ENCODE assay signal across 7 mouse cellular contexts in genomic region chr6:125137002-125137671, GRCm38 (mm10). TPM values are rescaled to one million over a fixed set of nuclear protein-coding genes. Genes with fewer than 3 reads are reported as not detected.
DNase-seq lines count a peak whose midpoint lies in the region; ATAC-seq and TF ChIP-seq lines count a peak whose summit lies in the region.

No protein-coding gene starts in this region.

- DNase-seq in heart, postnatal 0 days (ENCODE audit: low spot score) = no peak
- DNase-seq in neural tube, embryonic 10.5 days (ENCODE audit: extremely low spot score, low spot score) = peak; percentile 50
- DNase-seq in adipocyte (ENCODE audit: low spot score) = peak; percentile 46
- DNase-seq in kidney, postnatal 36 days = peak; percentile 20 to 81
- peak; percentile 57 to 63 for DNase-seq in thymus, postnatal 36 days

- H3K4me3 ChIP-seq in heart, postnatal 0 days (ENCODE audit: low read depth, low read length) = no peak overlapping the region
- no peak overlapping the region for H3K4me3 ChIP-seq in heart, embryonic 12.5 days
- H3K4me3 ChIP-seq in neural tube, embryonic 15.5 days (replicated peaks) = no peak overlapping the region

- H3K4me1 ChIP-seq in heart, postnatal 0 days (ENCODE audit: control insufficient read depth, insufficient read depth) = peaks cover 6% of the 10 kb centered on the region; the same call in 1 of the 2 replicates
- H3K4me1 ChIP-seq in heart, embryonic 12.5 days (replicated peaks) = peaks cover 6% of the 10 kb centered on the region
- H3K4me1 ChIP-seq in neural tube, embryonic 15.5 days = peaks cover 15% of the 10 kb centered on the region

- H3K9ac ChIP-seq in heart, postnatal 0 days (replicated peaks; ENCODE audit: low read depth, low read length) = no peak overlapping the region
- no peak overlapping the region for H3K9ac ChIP-seq in heart, embryonic 12.5 days
- H3K9ac ChIP-seq in neural tube, embryonic 15.5 days (replicated peaks) = no peak overlapping the region

- no peak for TF ChIP-seq EP300 in heart, postnatal 0 days (IDR thresholded peaks at IDR 0.05; ENCODE audit: low read depth)

- no peaks in the 10 kb centered on the region for H3K9me3 ChIP-seq in heart, postnatal 0 days (replicated peaks; ENCODE audit: control insufficient read depth, low read length)
- H3K9me3 ChIP-seq in heart, embryonic 12.5 days (replicated peaks) = no peaks in the 10 kb centered on the region
- H3K9me3 ChIP-seq in neural tube, embryonic 15.5 days (replicated peaks) = no peaks in the 10 kb centered on the region

- no peak overlapping the region for H3K27ac ChIP-seq in heart, postnatal 0 days (ENCODE audit: low read depth)
- H3K27ac ChIP-seq in heart, embryonic 12.5 days (ENCODE audit: poor library complexity, severe bottlenecking) = no peak overlapping the region
- no peak overlapping the region for H3K27ac ChIP-seq in neural tube, embryonic 15.5 days (replicated peaks)

- ATAC-seq in heart, postnatal 0 days (ENCODE audit: insufficient read depth, low read depth) = no peak
- ATAC-seq in heart, embryonic 12.5 days (ENCODE audit: insufficient number of reproducible peaks, low FRiP score) = no peak; the same call in 1 of the 2 replicates
- no peak for ATAC-seq in neural tube, embryonic 15.5 days (ENCODE audit: low FRiP score)

- peak; percentile 46 for TF ChIP-seq CTCF in heart, postnatal 0 days (IDR thresholded peaks at IDR 0.05; ENCODE audit: low read depth)

- H3K4me2 ChIP-seq in heart, postnatal 0 days (ENCODE audit: low read depth, low read length) = no peak overlapping the region
- no peak overlapping the region for H3K4me2 ChIP-seq in heart, embryonic 12.5 days
- no peak overlapping the region for H3K4me2 ChIP-seq in neural tube, embryonic 15.5 days

- 87% methylated on average over 19 of the region's 19 CpGs for WGBS in heart, postnatal 0 days
- WGBS in heart, embryonic 12.5 days = 92% methylated on average over 19 of the region's 19 CpGs
- 87% methylated on average over 19 of the region's 19 CpGs for WGBS in neural tube, embryonic 15.5 days

- peaks cover 86% of the 10 kb centered on the region for H3K36me3 ChIP-seq in heart, postnatal 0 days (replicated peaks; ENCODE audit: control insufficient read depth, insufficient read depth, low read length)
- peaks cover 90% of the 10 kb centered on the region for H3K36me3 ChIP-seq in heart, embryonic 12.5 days
- peaks cover 83% of the 10 kb centered on the region for H3K36me3 ChIP-seq in neural tube, embryonic 15.5 days

- no peaks in the 10 kb centered on the region for H3K27me3 ChIP-seq in heart, postnatal 0 days (ENCODE audit: control insufficient read depth, insufficient read depth, low read length)
- H3K27me3 ChIP-seq in heart, embryonic 12.5 days (replicated peaks) = no peaks in the 10 kb centered on the region
- no peaks in the 10 kb centered on the region for H3K27me3 ChIP-seq in neural tube, embryonic 15.5 days (replicated peaks)

RNA-seq across cellular contexts. Expression of gene Nop2, which starts 5.4 kb away (rescaled TPM):
- total RNA-seq in heart, postnatal 0 days (2014; rRNA removed; ENCODE audit: low replicate concordance) = 21.4 and 22.9 TPM in 2 replicates
- 20.6 and 25.3 TPM in 2 replicates for polyA plus RNA-seq in heart, postnatal 0 days (2015; fragmentation: Nextera tagmentation; extraction: Ambion mirVana)
- polyA plus RNA-seq in heart, embryonic 12.5 days (2016; fragmentation: Nextera tagmentation; extraction: Ambion mirVana) = 55.0 and 56.2 TPM in 2 replicates
- 47.8 and 58.0 TPM in 2 replicates for polyA plus RNA-seq in neural tube, embryonic 15.5 days (2015; fragmentation: Nextera tagmentation; extraction: Ambion mirVana)

RNA-seq across cellular contexts. Expression of gene Iffo1, which starts 7.9 kb away (rescaled TPM):
- total RNA-seq in heart, postnatal 0 days (2014; rRNA removed; ENCODE audit: low replicate concordance) = 10.6 and 41.9 TPM in 2 replicates
- 10.5 and 12.3 TPM in 2 replicates for polyA plus RNA-seq in heart, postnatal 0 days (2015; fragmentation: Nextera tagmentation; extraction: Ambion mirVana)
- polyA plus RNA-seq in heart, embryonic 12.5 days (2016; fragmentation: Nextera tagmentation; extraction: Ambion mirVana) = 11.3 and 11.8 TPM in 2 replicates
- 20.1 and 24.6 TPM in 2 replicates for polyA plus RNA-seq in neural tube, embryonic 15.5 days (2015; fragmentation: Nextera tagmentation; extraction: Ambion mirVana)

RNA-seq across cellular contexts. Expression of gene Gapdh, which starts 29.1 kb away (rescaled TPM):
- 6,647 and 7,476 TPM in 2 replicates for total RNA-seq in heart, postnatal 0 days (2014; rRNA removed; ENCODE audit: low replicate concordance)
- 3,728 and 4,065 TPM in 2 replicates for polyA plus RNA-seq in heart, postnatal 0 days (2015; fragmentation: Nextera tagmentation; extraction: Ambion mirVana)
- polyA plus RNA-seq in heart, embryonic 12.5 days (2016; fragmentation: Nextera tagmentation; extraction: Ambion mirVana) = 4,345 and 4,378 TPM in 2 replicates
- polyA plus RNA-seq in neural tube, embryonic 15.5 days (2015; fragmentation: Nextera tagmentation; extraction: Ambion mirVana) = 1,563 and 1,690 TPM in 2 replicates

RNA-seq across cellular contexts. Expression of gene Chd4, which starts 41.4 kb away (rescaled TPM):
- 82.2 and 98.0 TPM in 2 replicates for total RNA-seq in heart, postnatal 0 days (2014; rRNA removed; ENCODE audit: low replicate concordance)
- 55.5 and 58.1 TPM in 2 replicates for polyA plus RNA-seq in heart, postnatal 0 days (2015; fragmentation: Nextera tagmentation; extraction: Ambion mirVana)
- polyA plus RNA-seq in heart, embryonic 12.5 days (2016; fragmentation: Nextera tagmentation; extraction: Ambion mirVana) = 76.2 and 77.3 TPM in 2 replicates
- polyA plus RNA-seq in neural tube, embryonic 15.5 days (2015; fragmentation: Nextera tagmentation; extraction: Ambion mirVana) = 87.5 and 93.9 TPM in 2 replicates

RNA-seq across cellular contexts. Expression of gene Ncapd2, which starts 54.4 kb away (rescaled TPM):
- total RNA-seq in heart, postnatal 0 days (2014; rRNA removed; ENCODE audit: low replicate concordance) = 85.4 and 98.0 TPM in 2 replicates
- 24.5 and 26.3 TPM in 2 replicates for polyA plus RNA-seq in heart, postnatal 0 days (2015; fragmentation: Nextera tagmentation; extraction: Ambion mirVana)
- polyA plus RNA-seq in heart, embryonic 12.5 days (2016; fragmentation: Nextera tagmentation; extraction: Ambion mirVana) = 99.0 and 112 TPM in 2 replicates
- polyA plus RNA-seq in neural tube, embryonic 15.5 days (2015; fragmentation: Nextera tagmentation; extraction: Ambion mirVana) = 38.2 and 56.6 TPM in 2 replicates
